ENCODE assay signal across 15 mouse cellular contexts in genomic region chr2:133761496-133761895, GRCm38 (mm10).
DNase-seq lines count a peak whose midpoint lies in the region; ATAC-seq and TF ChIP-seq lines count a peak whose summit lies in the region.
"Had no signal": no experiment of that assay in that cellular context is flagged by ENCODE, and none has a peak within 500 bp of the region (broad histone marks: within the 10 kb centered on the region; RNA-seq: fewer than 3 reads in every experiment).

No protein-coding gene starts in this region.

- whole genome bisulfite sequencing in heart, embryonic 12.5 days: 82% methylated on average over 7 of the region's 7 CpGs
- WGBS in liver, postnatal 0 days (ENCODE audit: insufficient replicate concordance): 60% methylated on average over 7 of the region's 7 CpGs
- 78% methylated on average over 7 of the region's 7 CpGs for WGBS in liver, embryonic 11.5 days

- H3K27ac ChIP-seq in heart, embryonic 12.5 days (ENCODE audit: poor library complexity, severe bottlenecking): no peak overlapping the region
- H3K27ac ChIP-seq in liver, postnatal 0 days (ENCODE audit: low read depth): no peak overlapping the region
- H3K27ac ChIP-seq in liver, embryonic 11.5 days (ENCODE audit: low read depth, low read length): no peak overlapping the region
- H3K27ac ChIP-seq: embryonic facial prominence, embryonic 15.5 days; hindbrain, embryonic 13.5 days; layer of hippocampus, adult 2 months; liver, embryonic 13.5 days had no signal

- ATAC-seq in heart, embryonic 12.5 days (ENCODE audit: insufficient number of reproducible peaks, low FRiP score): no peak
- peak; percentile 86 for ATAC-seq in liver, postnatal 0 days
- ATAC-seq in liver, embryonic 11.5 days (replicated peaks; ENCODE audit: low FRiP score): no peak
- no peak for ATAC-seq in megakaryocyte, adult 5-6 weeks (ENCODE audit: poor library complexity, severe bottlenecking)
- ATAC-seq: midbrain, embryonic 16.5 days had no signal

- no peaks in the 10 kb centered on the region for H3K9me3 ChIP-seq in heart, embryonic 12.5 days (replicated peaks)
- H3K9me3 ChIP-seq in liver, postnatal 0 days (ENCODE audit: low read length): no peaks in the 10 kb centered on the region
- no peaks in the 10 kb centered on the region for H3K9me3 ChIP-seq in liver, embryonic 11.5 days (ENCODE audit: control insufficient read depth, low read length)
- H3K9me3 ChIP-seq: embryonic facial prominence, embryonic 15.5 days; hindbrain, embryonic 13.5 days; liver, embryonic 13.5 days had no signal

- H3K36me3 ChIP-seq in heart, embryonic 12.5 days: no peaks in the 10 kb centered on the region
- no peaks in the 10 kb centered on the region for H3K36me3 ChIP-seq in liver, postnatal 0 days (replicated peaks; ENCODE audit: insufficient read depth, low read length)
- no peaks in the 10 kb centered on the region for H3K36me3 ChIP-seq in liver, embryonic 11.5 days (ENCODE audit: control insufficient read depth, insufficient read depth, low read length)
- H3K36me3 ChIP-seq: embryonic facial prominence, embryonic 15.5 days; hindbrain, embryonic 13.5 days; liver, embryonic 13.5 days had no signal

- TF ChIP-seq POLR2A in brain, embryonic 14.5 days (IDR thresholded peaks at IDR 0.05; ENCODE audit: borderline replicate concordance, extremely low read depth, insufficient read depth, insufficient read length, poor library complexity, severe bottlenecking): no peak

- TF ChIP-seq EP300 in liver, postnatal 0 days (IDR thresholded peaks at IDR 0.05; ENCODE audit: low read depth): peak; percentile 63; the same call in 1 of the 2 replicates

- DNase-seq in heart, adult 18-20 months: peak; percentile 41 to 62
- DNase-seq in liver, postnatal 0 days: peak; percentile 25
- DNase-seq in liver, embryonic 11.5 days (ENCODE audit: low spot score): no peak
- peak; percentile 15 for DNase-seq in brain, embryonic 14.5 days (ENCODE audit: low read depth)
- peak; percentile 91 for DNase-seq in lung, postnatal 36 days
- DNase-seq in cerebellum, postnatal 25 days: no peak
- DNase-seq: cerebellum, adult 18-20 months; liver, embryonic 13.5 days; retina, postnatal 1 day had no signal

- H3K4me3 ChIP-seq in heart, embryonic 12.5 days: no peak overlapping the region
- no peak overlapping the region for H3K4me3 ChIP-seq in liver, postnatal 0 days (ENCODE audit: low read depth, low read length)
- no peak overlapping the region for H3K4me3 ChIP-seq in liver, embryonic 11.5 days (ENCODE audit: low read depth, low read length)
- H3K4me3 ChIP-seq: embryonic facial prominence, embryonic 15.5 days; hindbrain, embryonic 13.5 days; layer of hippocampus, adult 2 months; liver, embryonic 13.5 days had no signal

- no peak overlapping the region for H3K9ac ChIP-seq in heart, embryonic 12.5 days
- H3K9ac ChIP-seq in liver, postnatal 0 days (replicated peaks): no peak overlapping the region
- H3K9ac ChIP-seq in liver, embryonic 11.5 days (ENCODE audit: low read depth, low read length): no peak overlapping the region
- H3K9ac ChIP-seq: embryonic facial prominence, embryonic 15.5 days; hindbrain, embryonic 13.5 days; liver, embryonic 13.5 days had no signal

- no peak for TF ChIP-seq CTCF in liver, postnatal 0 days (IDR thresholded peaks at IDR 0.05; ENCODE audit: low read depth)
- TF ChIP-seq CTCF in brain, embryonic 14.5 days (IDR thresholded peaks at IDR 0.05; ENCODE audit: borderline replicate concordance, extremely low read depth, insufficient read depth, insufficient read length): no peak

- no peak overlapping the region for H3K4me2 ChIP-seq in heart, embryonic 12.5 days
- H3K4me2 ChIP-seq in liver, postnatal 0 days (ENCODE audit: low read depth, low read length): no peak overlapping the region
- no peak overlapping the region for H3K4me2 ChIP-seq in liver, embryonic 11.5 days
- H3K4me2 ChIP-seq: embryonic facial prominence, embryonic 15.5 days; hindbrain, embryonic 13.5 days; liver, embryonic 13.5 days had no signal

- no peaks in the 10 kb centered on the region for H3K4me1 ChIP-seq in heart, embryonic 12.5 days (replicated peaks)
- no peaks in the 10 kb centered on the region for H3K4me1 ChIP-seq in liver, postnatal 0 days (ENCODE audit: insufficient read depth)
- H3K4me1 ChIP-seq in liver, embryonic 11.5 days (replicated peaks; ENCODE audit: control insufficient read depth, insufficient read depth, low read length): no peaks in the 10 kb centered on the region
- H3K4me1 ChIP-seq: embryonic facial prominence, embryonic 15.5 days; hindbrain, embryonic 13.5 days; liver, embryonic 13.5 days had no signal

- H3K27me3 ChIP-seq in heart, embryonic 12.5 days (replicated peaks): no peaks in the 10 kb centered on the region
- H3K27me3 ChIP-seq in liver, postnatal 0 days (ENCODE audit: insufficient read depth, low read length): no peaks in the 10 kb centered on the region
- no peaks in the 10 kb centered on the region for H3K27me3 ChIP-seq in liver, embryonic 11.5 days (replicated peaks; ENCODE audit: control insufficient read depth, insufficient read depth, low read length)
- H3K27me3 ChIP-seq: embryonic facial prominence, embryonic 15.5 days; hindbrain, embryonic 13.5 days; liver, embryonic 13.5 days had no signal

Comparison
In these comparisons a context has a peak if more than half of its experiments do, and no peak if none do; other contexts are left out.
1. DNase-seq: peak in heart, adult 18-20 months (2 of 2), liver, postnatal 0 days (single experiment), brain, embryonic 14.5 days (single experiment) and lung, postnatal 36 days (single experiment); none in liver, embryonic 11.5 days (single experiment) and cerebellum, postnatal 25 days (0 of 2).